Mouse (Mus musculus) Patski (cell line): ENCODE data around the gene Nxpe3. TPM values are rescaled to one million over a fixed set of nuclear protein-coding genes. Genes with fewer than 3 reads are reported as not detected.

Experiments
- ATAC-seq: fragments of 100-300 bp; one replicate; pipeline ENCODE4 v1.8.0; 2021
- CTCF ChIA-PET: fragments of 350-600 bp; sonication (Branson Sonifier 250); formaldehyde crosslinking; loops from one replicate; lab custom pipeline; 2022; ENCODE audit warnings: inconsistent platforms; lab: Charles Lee
- POLR2A ChIA-PET: fragments of 350-600 bp; sonication (Branson Sonifier 250); formaldehyde crosslinking; loops from one replicate; lab custom pipeline; 2022; ENCODE audit warnings: antibody characterized with exemption, inconsistent platforms; lab: Charles Lee
- DNase-seq: peaks from one replicate; pipeline ENCODE4 v3.0.0-alpha.2; 2011; ENCODE audit warnings: low read depth, low spot score
- H3K27me3 ChIP-seq: fragments of 371-371 bp; one replicate; pipeline ENCODE4 v1.5.1; 2021
- CTCF ChIP-seq: fragments of 100-300 bp; IDR thresholded peaks from one replicate; pipeline ENCODE4 v1.5.1; 2021
- in situ Hi-C: fragments of 300-500 bp; cut with MboI; formaldehyde crosslinking; loops from 3 replicates; pipeline ENCODE4 v1.11.1; 2018; ENCODE audit warnings: low pct_unique_long_range_greater_than_20kb, mixed read lengths
- polyA plus RNA-seq: library from polyadenylated mRNA; unstranded; gene quantifications from one replicate; pipeline ENCODE4 v1.2.3, GENCODE M21; 2021

Gene Nxpe3
- polyA plus RNA-seq, 1 experiment from 2014 or later: 3.5 TPM

GRCm38 (mm10) chr16:55817717-55818515, 77.2 kb downstream of the Nxpe3 start:
- ChIA-PET POLR2A (interaction anchor here (0.7 to 1.6 kb wide), 3 partner anchors 9 to 181 kb away, joined by 3 to 6 read pairs (median 3); no protein-coding TSS in a partner anchor), CTCF (interaction anchor here (1.0 to 1.7 kb wide), 3 partner anchors 35 to 298 kb away, joined by 3 to 4 read pairs (median 3); no protein-coding TSS in a partner anchor)
- DNase-seq (no peak), ATAC-seq (no peak)
- H3K27me3 ChIP-seq: no peaks in the 10 kb centered on the region
- in situ Hi-C loops: loop anchor here (5.0 to 10.0 kb wide), 2 partner anchors 86 to 183 kb away; no protein-coding TSS in a partner anchor
- no peak for TF ChIP-seq CTCF

GRCm38 (mm10) chr16:55816202-55816941, 78.7 kb downstream of the Nxpe3 start:
- no peak for DNase-seq
- CTCF ChIA-PET: no interaction called here
- POLR2A ChIA-PET: interaction anchor here (0.7 kb wide), 2 partner anchors 22 to 296 kb away, joined by 3 read pairs; no protein-coding TSS in a partner anchor
- peak; percentile 10 for ATAC-seq
- in situ Hi-C loops: loop anchor here (5.0 to 10.0 kb wide), 2 partner anchors 84 to 182 kb away; no protein-coding TSS in a partner anchor
- TF ChIP-seq CTCF: no peak
- no peaks in the 10 kb centered on the region for H3K27me3 ChIP-seq

- ChIA-PET POLR2A (no interaction called here), CTCF (interaction anchor here (1.3 kb wide), 1 partner anchor 174 kb away, joined by 3 read pairs; no protein-coding TSS in a partner anchor)
- no peaks in the 10 kb centered on the region for H3K27me3 ChIP-seq
- no peak for ATAC-seq
- DNase-seq: no peak
- in situ Hi-C loops: loop anchor here (5.0 to 10.0 kb wide), 2 partner anchors 83 to 181 kb away; no protein-coding TSS in a partner anchor
- TF ChIP-seq CTCF: no peak
These were observed 79.6 kb downstream of the Nxpe3 start for GRCm38 (mm10) chr16:55815466-55815865.

- no peak for DNase-seq
- ChIA-PET CTCF (interaction anchor here (1.3 kb wide), 1 partner anchor 173 kb away, joined by 3 read pairs; no protein-coding TSS in a partner anchor), POLR2A (interaction anchor here (0.8 kb wide), 1 partner anchor 178 kb away, joined by 3 read pairs; no protein-coding TSS in a partner anchor)
- H3K27me3 ChIP-seq: no peaks in the 10 kb centered on the region
- TF ChIP-seq CTCF: no peak
- ATAC-seq: no peak
- in situ Hi-C loops: loop anchor here (5.0 to 10.0 kb wide), 2 partner anchors 82 to 180 kb away; no protein-coding TSS in a partner anchor
These were observed 80.4 kb downstream of the Nxpe3 start for GRCm38 (mm10) chr16:55814686-55815085.

GRCm38 (mm10) chr16:55813916-55814315, 81.2 kb downstream of the Nxpe3 start:
- CTCF ChIA-PET: interaction anchor here (1.3 kb wide), 1 partner anchor 172 kb away, joined by 3 read pairs; no protein-coding TSS in a partner anchor
- DNase-seq: no peak
- TF ChIP-seq CTCF: no peak
- in situ Hi-C loops: loop anchor here (10.0 kb wide), 1 partner anchor 179 kb away; no protein-coding TSS in a partner anchor
- POLR2A ChIA-PET: interaction anchor here (0.8 to 1.8 kb wide), 3 partner anchors 30 to 282 kb away, joined by 3 to 5 read pairs (median 3); no protein-coding TSS in a partner anchor
- H3K27me3 ChIP-seq: no peaks in the 10 kb centered on the region
- ATAC-seq: no peak

GRCm38 (mm10) chr16:55811792-55812191, 83.3 kb downstream of the Nxpe3 start:
- DNase-seq (no peak), ATAC-seq (no peak)
- CTCF ChIA-PET: no interaction called here
- no peak for TF ChIP-seq CTCF
- in situ Hi-C loops: loop anchor here (10.0 kb wide), 1 partner anchor 177 kb away; no protein-coding TSS in a partner anchor
- H3K27me3 ChIP-seq: no peaks in the 10 kb centered on the region
- POLR2A ChIA-PET: no interaction called here

GRCm38 (mm10) chr16:55809779-55810514, 85.1 kb downstream of the Nxpe3 start:
- ChIA-PET POLR2A (no interaction called here), CTCF (interaction anchor here (1.2 kb wide), 1 partner anchor 112 kb away, joined by 3 read pairs; no protein-coding TSS in a partner anchor)
- DNase-seq: no peak
- ATAC-seq: peak; percentile 45
- in situ Hi-C loops: loop anchor here (10.0 kb wide), 1 partner anchor 175 kb away; no protein-coding TSS in a partner anchor
- no peak for TF ChIP-seq CTCF
- no peaks in the 10 kb centered on the region for H3K27me3 ChIP-seq

- no peaks in the 10 kb centered on the region for H3K27me3 ChIP-seq
- ATAC-seq (no peak), DNase-seq (no peak)
- CTCF ChIA-PET: interaction anchor here (1.2 to 1.7 kb wide), 2 partner anchors 111 to 289 kb away, joined by 3 read pairs; no protein-coding TSS in a partner anchor
- TF ChIP-seq CTCF: no peak
- in situ Hi-C loops: no loop called here
- POLR2A ChIA-PET: no interaction called here
These were observed 85.7 kb downstream of the Nxpe3 start for GRCm38 (mm10) chr16:55809345-55809744.

- H3K27me3 ChIP-seq: no peaks in the 10 kb centered on the region
- peak; percentile 6 for ATAC-seq
- no peak for DNase-seq
- in situ Hi-C loops: no loop called here
- CTCF ChIA-PET: interaction anchor here (1.7 kb wide), 1 partner anchor 287 kb away, joined by 3 read pairs; no protein-coding TSS in a partner anchor
- TF ChIP-seq CTCF: no peak
- POLR2A ChIA-PET: no interaction called here
These were observed 87.6 kb downstream of the Nxpe3 start for GRCm38 (mm10) chr16:55807505-55807932.
